Comparison of ENCODE assay signal across 8 mouse cellular contexts in the genomic region with DNA sequence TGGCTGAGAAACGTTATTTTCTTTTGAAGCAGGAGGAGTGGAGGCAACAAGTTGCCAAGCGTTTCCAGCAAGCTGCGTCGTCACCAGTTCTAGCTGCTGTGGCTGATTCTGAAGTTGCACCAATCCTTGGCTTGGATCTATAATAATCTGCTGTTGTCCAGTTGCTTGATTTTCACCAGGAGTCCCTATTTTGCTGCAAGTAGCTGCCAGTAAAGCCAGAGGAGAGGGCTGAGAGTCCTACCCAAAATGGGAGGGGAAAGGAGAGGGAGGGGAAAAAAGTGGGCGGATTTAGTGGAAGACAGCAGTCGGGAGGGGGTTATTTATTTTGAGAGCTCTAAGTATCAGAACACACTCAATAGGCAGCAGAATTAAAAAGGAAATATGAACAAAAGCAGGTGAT. TPM values are rescaled to one million over a fixed set of nuclear protein-coding genes. Genes with fewer than 3 reads are reported as not detected.
DNase-seq lines count a peak whose midpoint lies in the region; ATAC-seq and TF ChIP-seq lines count a peak whose summit lies in the region.

No protein-coding gene starts in this region.

- H3K27ac ChIP-seq in kidney, adult 2 months (ENCODE audit: insufficient read depth, low read depth, low read length), result no peak overlapping the region

- H3K36me3 ChIP-seq in kidney, adult 2 months (ENCODE audit: control insufficient read depth, insufficient read depth, low read length), result no peaks in the 10 kb centered on the region

- DNase-seq in urinary bladder, postnatal 36 days (ENCODE audit: low spot score in 2 of 2), result peak; percentile 31 to 60
- DNase-seq in urinary bladder, postnatal 25 days (ENCODE audit: low spot score), result no peak
- peak; percentile 75 for DNase-seq in cerebellum, adult 9-11 months
- peak; percentile 83 to 87 for DNase-seq in heart, adult 18-20 months
- peak; percentile 72 for DNase-seq in kidney, adult 2 months
- peak; percentile 28 for DNase-seq in lung, adult 2 months
- peak; percentile 47 for DNase-seq in retina, postnatal 1 day

- no peak for TF ChIP-seq CTCF in kidney, adult 2 months (conservative IDR thresholded peaks at IDR 0.05; ENCODE audit: insufficient read depth, insufficient read length, low read depth, low read length)
- TF ChIP-seq CTCF in lung, adult 2 months (IDR thresholded peaks at IDR 0.05; ENCODE audit: insufficient read depth, low read length), result no peak

- no peak for TF ChIP-seq POLR2A in kidney, adult 2 months (IDR thresholded peaks at IDR 0.05; ENCODE audit: low read depth, low read length)
- no peak for TF ChIP-seq POLR2A in lung, adult 2 months (IDR thresholded peaks at IDR 0.05; ENCODE audit: borderline replicate concordance, extremely low read depth, low read depth, low read length)

- H3K27me3 ChIP-seq in kidney, adult 2 months (replicated peaks; ENCODE audit: control insufficient read depth, insufficient read depth, low read length), result no peaks in the 10 kb centered on the region

- WGBS in kidney, adult 2 months, result 41% methylated on average over 6 of the region's 6 CpGs
- 25% methylated on average over 6 of the region's 6 CpGs for WGBS in lung, adult 2 months

- no peaks in the 10 kb centered on the region; the same call in 1 of the 2 replicates for H3K4me1 ChIP-seq in kidney, adult 2 months (ENCODE audit: control insufficient read depth, insufficient read depth, low read length)
- H3K4me1 ChIP-seq in lung, adult 2 months (ENCODE audit: control insufficient read depth, insufficient read depth, low read length), result peaks cover 18% of the 10 kb centered on the region

- 0 out of 2 replicates have a peak overlapping the region, but pooled peaks have one; percentile 23 for H3K4me3 ChIP-seq in kidney, adult 2 months (ENCODE audit: insufficient read depth, low read depth, low read length)
- H3K4me3 ChIP-seq in lung, adult 2 months (replicated peaks; ENCODE audit: extremely low read depth, low read depth, low read length), result peak overlapping the region; percentile 48

- no peak for ATAC-seq in frontal cortex, adult (ENCODE audit: low TSS enrichment)

RNA-seq across cellular contexts. Expression of a gene that starts 1.3 kb away (rescaled TPM):
- total RNA-seq in heart, adult 18-20 months (2021), result 1 to 10 TPM; 9.5 to 9.8 TPM
- 3.3 and 3.8 TPM in 2 replicates for polyA plus RNA-seq in kidney, adult 2 months (2012; rRNA removed)
- polyA plus RNA-seq in lung, adult 2 months (2012; rRNA removed), result 6.9 and 7.5 TPM in 2 replicates
